Mouse (Mus musculus) stomach, postnatal 0 days (tissue): ENCODE results near the gene Strip1.

Source experiments
- CTCF ChIP-seq: IDR thresholded peaks from 2 replicates; pipeline ENCODE4 v1.5.1; 2016; ENCODE audit warnings: antibody characterized with exemption, low read depth, mild to moderate bottlenecking, moderate library complexity
- EP300 ChIP-seq: optimal IDR thresholded peaks from 2 replicates; pipeline ENCODE3; 2016; ENCODE audit warnings: antibody characterized with exemption

DNA sequence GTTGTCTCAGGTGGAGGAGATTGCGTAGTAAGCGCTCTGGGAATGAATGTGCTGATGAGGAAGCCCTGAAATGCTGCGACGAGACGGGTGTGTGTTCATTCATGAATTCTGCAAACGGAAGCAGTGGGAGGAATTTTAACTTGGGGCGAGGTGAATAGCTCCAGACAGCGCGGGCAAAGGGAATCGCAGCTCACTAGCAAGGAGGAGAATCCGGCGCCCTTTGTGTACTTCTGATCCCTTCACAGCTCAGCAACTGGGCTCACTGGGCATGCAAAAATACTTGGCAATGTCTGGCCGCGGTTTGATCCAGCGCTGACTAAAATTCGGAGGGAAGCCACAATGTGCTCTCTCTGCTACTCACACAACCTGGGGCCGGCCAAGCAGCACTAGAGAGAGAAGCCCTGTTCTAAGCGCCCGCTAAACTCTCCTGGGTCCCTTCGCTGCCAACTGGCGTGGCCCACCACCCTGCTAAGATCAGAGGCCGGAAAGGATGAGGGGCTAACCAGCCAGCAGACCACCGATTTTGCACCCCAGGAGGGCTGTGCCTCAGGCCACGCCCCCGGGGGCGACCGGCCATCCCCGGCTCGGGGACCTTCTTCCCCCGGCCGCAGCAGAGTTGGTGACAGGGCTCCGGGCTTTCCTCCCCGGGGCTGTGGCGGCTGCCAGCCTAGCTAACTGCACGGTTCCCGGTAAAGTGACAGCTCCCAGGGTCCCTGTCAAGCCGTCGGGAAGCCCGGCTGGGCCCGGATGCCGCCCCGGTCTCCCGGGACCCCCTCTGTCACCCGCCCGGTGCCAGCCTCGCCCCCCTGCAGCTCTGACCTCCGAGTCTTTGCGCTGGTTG, 592 bp downstream of the Strip1 start, which contains the start of gene Gm10961:
- no peak for TF ChIP-seq CTCF
- TF ChIP-seq EP300 = no peak
